Mouse (Mus musculus): ENCODE measurements around the gene Map2.

Map2 gene

GRCm38 (mm10) chr1:66175041-66175665, at the start of gene Map2:
TSS of gene Map2 (plus strand) at chr1:66175273.
- peak; percentile 91 for DNase-seq

- DNase-seq: no peak
Measured at GRCm38 (mm10) chr1:66133014-66133413, 42.1 kb upstream of the Map2 start.

- no peak for DNase-seq
Measured at GRCm38 (mm10) chr1:66135324-66135723, 39.7 kb upstream of the Map2 start.

GRCm38 (mm10) chr1:66140686-66141085, 34.4 kb upstream of the Map2 start:
- DNase-seq: no peak

GRCm38 (mm10) chr1:66145180-66145579, 29.9 kb upstream of the Map2 start:
- DNase-seq: no peak

GRCm38 (mm10) chr1:66148825-66149514, 26.1 kb upstream of the Map2 start:
- no peak for DNase-seq

GRCm38 (mm10) chr1:66150806-66151205, 24.3 kb upstream of the Map2 start:
- no peak for DNase-seq

- DNase-seq: no peak
Measured at GRCm38 (mm10) chr1:66157135-66157534, 17.9 kb upstream of the Map2 start.

- no peak for DNase-seq
Measured at GRCm38 (mm10) chr1:66157589-66157988, 17.5 kb upstream of the Map2 start.

- DNase-seq: no peak
Measured at GRCm38 (mm10) chr1:66164648-66165047, 10.4 kb upstream of the Map2 start.

GRCm38 (mm10) chr1:66168722-66169121, 6.4 kb upstream of the Map2 start:
- DNase-seq: no peak

- no peak for DNase-seq
Measured at GRCm38 (mm10) chr1:66172127-66172526, 2.9 kb upstream of the Map2 start.

- no peak for DNase-seq
Measured at GRCm38 (mm10) chr1:66173630-66174029, 1.4 kb upstream of the Map2 start.

GRCm38 (mm10) chr1:66176012-66176837, 1.2 kb downstream of the Map2 start:
- DNase-seq: peak; percentile 19

GRCm38 (mm10) chr1:66176838-66177105, 1.7 kb downstream of the Map2 start:
- no peak for DNase-seq

- no peak for DNase-seq
Measured at GRCm38 (mm10) chr1:66177489-66178170, 2.6 kb downstream of the Map2 start.

- DNase-seq: peak; percentile 34
Measured at GRCm38 (mm10) chr1:66187016-66187681, 12.1 kb downstream of the Map2 start.

GRCm38 (mm10) chr1:66192401-66192800, 17.3 kb downstream of the Map2 start:
- no peak for DNase-seq

GRCm38 (mm10) chr1:66192891-66193290, 17.8 kb downstream of the Map2 start:
- DNase-seq: no peak

GRCm38 (mm10) chr1:66195040-66195726, 20.1 kb downstream of the Map2 start:
- DNase-seq: no peak

GRCm38 (mm10) chr1:66196240-66196639, 21.2 kb downstream of the Map2 start:
- DNase-seq: no peak

GRCm38 (mm10) chr1:66196716-66197115, 21.6 kb downstream of the Map2 start:
- no peak for DNase-seq

Measured in right cerebral cortex, postnatal 25 days (tissue).